Mouse (Mus musculus) myocyte (in vitro differentiated cells): ENCODE data around the gene Kazn.

Experiments
- CEBPB ChIP-seq: IDR thresholded peaks from 2 replicates; pipeline ENCODE4 v1.6.1; 2011; ENCODE audit warnings: mild to moderate bottlenecking, moderate library complexity; ENCODE audit not compliant: poor library complexity, insufficient read depth, severe bottlenecking
- E2F4 ChIP-seq: IDR thresholded peaks from one replicate; pipeline ENCODE4 v1.6.1; 2011; ENCODE audit warnings: mild to moderate bottlenecking, control low read depth, moderate library complexity; ENCODE audit not compliant: insufficient read depth
- MAX ChIP-seq: IDR thresholded peaks from one replicate; pipeline ENCODE4 v1.6.1; 2011; ENCODE audit warnings: low read depth, mild to moderate bottlenecking, control low read depth
- POLR2A ChIP-seq: IDR thresholded peaks from one replicate; pipeline ENCODE4 v1.6.1; 2011; ENCODE audit warnings: low read depth, mild to moderate bottlenecking, control low read depth, moderate library complexity; ENCODE audit not compliant: insufficient read length
- REST ChIP-seq: IDR thresholded peaks from one replicate; pipeline ENCODE4 v1.6.1; 2011; ENCODE audit warnings: mild to moderate bottlenecking, control low read depth, moderate library complexity; ENCODE audit not compliant: insufficient read depth, insufficient read length
- SRF ChIP-seq: IDR thresholded peaks from one replicate; pipeline ENCODE4 v1.6.1; 2011; ENCODE audit warnings: low read depth; ENCODE audit not compliant: control insufficient read depth, insufficient read length
- TCF12 ChIP-seq: IDR thresholded peaks from one replicate; pipeline ENCODE4 v1.6.1; 2011; ENCODE audit warnings: mild to moderate bottlenecking, control low read depth; ENCODE audit not compliant: poor library complexity, insufficient read depth, severe bottlenecking
- USF1 ChIP-seq: IDR thresholded peaks from one replicate; pipeline ENCODE4 v1.6.1; 2011; ENCODE audit warnings: low read depth, mild to moderate bottlenecking, control low read depth, moderate library complexity

DNA sequence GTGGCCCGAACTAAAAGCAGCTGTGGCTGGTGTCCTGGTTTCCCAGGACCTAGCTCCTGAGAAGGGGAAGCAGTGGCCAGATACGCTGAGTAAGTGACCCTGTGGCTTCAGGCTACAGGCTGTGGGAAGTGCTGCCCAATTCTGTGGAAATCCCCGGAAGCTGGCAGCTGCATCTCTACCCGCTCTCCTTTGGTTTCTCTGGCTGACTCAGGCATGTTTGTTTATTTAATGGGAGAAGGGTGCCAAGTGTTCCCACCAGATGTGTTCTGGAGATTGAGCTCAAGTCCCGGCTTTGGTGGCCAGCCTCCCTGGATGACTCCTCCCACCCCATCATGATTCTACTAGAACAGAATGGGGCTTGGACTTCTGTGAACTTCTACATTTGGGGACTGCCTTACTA is 141.3 kb downstream of the Kazn start:
- TF ChIP-seq MAX = no peak
- no peak for TF ChIP-seq E2F4
- no peak for TF ChIP-seq TCF12
- TF ChIP-seq USF1 = no peak
- no peak for TF ChIP-seq CEBPB
- TF ChIP-seq POLR2A = no peak
- no peak for TF ChIP-seq SRF
- TF ChIP-seq REST = no peak
